Mouse (Mus musculus): ENCODE data around the gene Eif2b4. TPM values are rescaled to one million over a fixed set of nuclear protein-coding genes. Genes with fewer than 3 reads are reported as not detected.

Eif2b4 gene
- total RNA-seq, 2 experiments from 2014 or later: 39.0 to 44.2 TPM

DNA sequence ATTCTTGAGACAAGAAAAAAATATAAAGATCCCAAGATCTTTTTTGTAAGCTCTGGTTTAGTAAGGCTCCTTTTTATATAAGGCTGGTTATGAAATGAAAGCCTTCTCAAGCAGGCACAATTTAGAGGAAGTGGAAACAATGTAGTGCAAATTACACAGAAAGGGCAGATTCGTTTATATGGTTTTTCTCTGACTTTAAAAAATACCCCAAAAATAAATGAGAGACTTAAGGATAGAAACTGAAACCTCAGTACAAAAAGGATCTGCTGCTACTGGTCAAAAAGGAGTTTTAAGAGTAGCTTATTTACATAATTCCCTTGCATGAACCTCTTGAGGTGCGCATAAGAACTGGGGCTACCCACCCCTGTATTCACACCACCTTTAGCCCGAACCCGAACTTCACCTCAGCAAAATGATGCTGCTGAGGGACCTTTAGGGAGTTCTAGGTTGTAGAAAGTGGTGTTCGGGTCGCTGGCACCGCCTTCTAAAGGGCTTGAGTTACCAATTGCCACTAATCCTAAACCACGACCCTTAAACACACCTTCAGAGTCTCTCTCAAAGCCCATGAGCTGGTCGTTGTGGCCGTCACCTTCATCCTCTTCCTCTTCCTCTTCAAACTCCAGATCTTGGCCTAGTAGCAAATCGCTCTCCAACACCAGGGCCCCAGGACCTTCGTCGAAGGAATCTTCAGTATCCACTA, 8.0 kb upstream of the Eif2b4 start:
- intact Hi-C loops (cut with DNase I): loop anchor here (1.0 kb wide), 1 partner anchor 8 kb away; the partner anchor contains the start of genes Eif2b4 and Snx17
- no peak for DNase-seq (ENCODE audit: low spot score in 2 of 2)

- no peak for DNase-seq (ENCODE audit: low spot score in 2 of 2)
- intact Hi-C loops (cut with DNase I): no loop called here
Measured at GRCm38 (mm10) chr5:31200327-31200768, 7.1 kb upstream of the Eif2b4 start.

GRCm38 (mm10) chr5:31199893-31200292, 6.7 kb upstream of the Eif2b4 start:
- intact Hi-C loops (cut with DNase I): loop anchor here (10.0 kb wide), 1 partner anchor 245 kb away; no protein-coding TSS in a partner anchor
- DNase-seq (ENCODE audit: low spot score in 2 of 2): no peak

GRCm38 (mm10) chr5:31199321-31199892, 6.2 kb upstream of the Eif2b4 start:
- intact Hi-C loops (cut with DNase I): loop anchor here (10.0 kb wide), 1 partner anchor 245 kb away; no protein-coding TSS in a partner anchor
- no peak for DNase-seq (ENCODE audit: low spot score in 2 of 2)

DNA sequence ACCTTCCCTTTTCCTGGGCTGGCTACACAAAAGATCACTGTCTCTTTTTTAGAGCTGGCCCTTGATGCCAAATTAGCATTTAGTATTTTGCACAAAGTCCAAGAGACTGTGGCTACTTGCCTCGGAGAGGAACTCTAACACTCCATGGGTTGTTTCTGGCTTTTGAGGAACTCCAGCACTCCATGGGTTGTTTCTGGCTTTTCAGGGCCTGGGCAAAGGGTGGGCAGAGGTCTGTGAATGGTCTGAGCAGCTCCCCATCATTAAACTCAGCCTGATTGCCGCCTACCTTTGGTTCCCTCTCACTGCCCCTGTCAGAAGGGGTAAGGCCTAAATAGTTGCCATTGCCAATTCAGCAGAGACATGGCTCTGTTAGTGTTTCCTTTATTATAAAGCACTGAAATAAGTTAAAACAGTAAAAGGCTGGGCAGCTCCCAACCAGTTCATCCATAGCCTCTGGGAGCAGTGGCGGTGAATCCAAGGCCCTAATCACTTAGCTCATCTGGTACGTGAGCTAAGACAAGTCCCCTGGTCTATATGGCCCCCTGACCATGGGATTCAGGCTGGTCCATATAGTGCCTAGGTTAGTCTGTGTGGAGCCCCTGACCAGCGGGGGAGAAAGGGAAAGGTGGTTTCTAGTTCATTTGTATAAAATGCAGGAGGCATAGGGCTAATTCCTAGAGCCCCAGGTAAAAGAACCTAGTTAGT, 5.5 kb upstream of the Eif2b4 start:
- intact Hi-C loops (cut with DNase I): loop anchor here (10.0 kb wide), 1 partner anchor 244 kb away; no protein-coding TSS in a partner anchor
- DNase-seq (ENCODE audit: low spot score in 2 of 2): no peak

DNA sequence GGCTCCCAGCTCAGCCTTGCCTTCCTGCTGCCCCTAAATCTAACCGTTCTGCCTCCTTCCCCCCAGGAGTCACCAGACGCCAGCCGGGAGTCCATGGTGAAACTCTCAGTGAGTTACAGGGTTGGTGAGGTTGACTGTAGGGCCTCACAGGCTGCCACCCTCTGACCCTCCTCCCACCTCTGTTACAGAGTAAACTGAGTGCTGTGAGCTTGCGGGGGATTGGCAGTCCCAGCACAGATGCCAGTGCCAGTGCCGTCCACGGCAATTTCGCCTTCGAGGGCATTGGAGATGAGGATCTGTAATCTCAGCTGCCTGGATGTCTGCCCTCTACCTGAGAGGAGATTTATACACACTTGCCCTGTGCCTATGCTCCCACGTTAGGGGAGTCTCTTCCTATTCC, 4.9 kb upstream of the Eif2b4 start:
- DNase-seq (ENCODE audit: low spot score in 2 of 2): no peak
- intact Hi-C loops (cut with DNase I): loop anchor here (10.0 kb wide), 1 partner anchor 243 kb away; no protein-coding TSS in a partner anchor

GRCm38 (mm10) chr5:31197072-31197471, 3.8 kb upstream of the Eif2b4 start:
- intact Hi-C loops (cut with DNase I): loop anchor here (10.0 kb wide), 1 partner anchor 242 kb away; no protein-coding TSS in a partner anchor
- DNase-seq (ENCODE audit: low spot score in 2 of 2): no peak

- no peak for DNase-seq (ENCODE audit: low spot score in 2 of 2)
- intact Hi-C loops (cut with DNase I): loop anchor here (10.0 kb wide), 1 partner anchor 241 kb away; no protein-coding TSS in a partner anchor
Measured at GRCm38 (mm10) chr5:31196207-31196606, 3.0 kb upstream of the Eif2b4 start.

DNA sequence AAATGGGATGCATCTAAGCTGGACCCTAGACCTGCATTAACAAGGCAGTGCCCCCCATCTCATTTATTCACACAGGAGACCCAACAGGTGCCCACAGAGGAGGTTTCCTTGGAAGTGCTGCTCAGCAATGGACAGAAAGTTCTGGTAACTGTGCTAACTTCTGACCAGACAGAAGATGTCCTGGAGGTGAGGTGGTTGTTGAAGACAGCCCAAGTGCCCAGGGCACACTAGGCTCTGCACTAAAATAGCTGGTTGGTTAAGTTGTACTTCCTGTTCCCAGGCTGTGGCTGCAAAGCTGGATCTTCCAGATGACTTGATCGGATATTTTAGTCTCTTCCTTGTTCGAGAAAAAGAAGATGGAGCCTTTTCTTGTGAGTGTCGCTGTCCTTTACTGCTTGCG, 2.4 kb upstream of the Eif2b4 start:
- DNase-seq (ENCODE audit: low spot score in 2 of 2): peak in 1 of 2 experiments; percentile 31
- intact Hi-C loops (cut with DNase I): loop anchor here (10.0 kb wide), 1 partner anchor 241 kb away; no protein-coding TSS in a partner anchor

- no peak for DNase-seq (ENCODE audit: low spot score in 2 of 2)
- intact Hi-C loops (cut with DNase I): loop anchor here (10.0 kb wide), 1 partner anchor 240 kb away; no protein-coding TSS in a partner anchor
Measured at GRCm38 (mm10) chr5:31194486-31195485, 1.6 kb upstream of the Eif2b4 start.

DNA sequence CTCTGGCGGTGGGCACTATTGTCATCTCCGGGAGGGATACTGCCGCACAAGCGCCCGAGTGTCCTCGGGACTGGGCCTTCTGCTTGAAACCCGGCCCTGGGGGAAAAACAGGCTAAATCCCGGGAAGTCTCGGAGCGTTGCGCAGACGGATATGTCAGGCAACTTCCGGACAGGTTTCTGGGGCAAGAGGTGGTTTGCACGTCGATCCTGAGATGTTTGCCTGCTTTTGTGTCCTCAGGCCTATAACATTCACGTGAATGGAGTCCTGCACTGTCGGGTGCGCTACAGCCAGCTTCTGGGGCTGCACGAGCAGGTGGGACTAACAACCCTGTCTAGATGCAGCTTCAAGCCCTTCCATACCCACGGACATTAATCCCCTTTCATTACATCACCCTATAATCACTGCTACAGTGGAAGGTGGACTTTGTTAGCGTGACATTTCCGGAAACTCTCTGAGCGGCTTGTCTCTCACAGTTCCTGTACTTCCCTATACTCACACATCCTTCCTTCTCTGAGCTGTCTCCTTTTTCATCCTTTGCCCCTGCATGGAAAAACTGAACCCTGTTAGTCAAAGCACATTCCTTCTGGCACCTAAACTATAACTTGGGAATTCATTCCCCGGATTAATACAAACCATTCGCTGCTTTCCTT, 526 bp upstream of the Eif2b4 start:
- intact Hi-C loops (cut with DNase I): loop anchor here (1.0 to 10.0 kb wide), 3 partner anchors 8 to 239 kb away; partner anchors contain the start of gene Gtf3c2

DNA sequence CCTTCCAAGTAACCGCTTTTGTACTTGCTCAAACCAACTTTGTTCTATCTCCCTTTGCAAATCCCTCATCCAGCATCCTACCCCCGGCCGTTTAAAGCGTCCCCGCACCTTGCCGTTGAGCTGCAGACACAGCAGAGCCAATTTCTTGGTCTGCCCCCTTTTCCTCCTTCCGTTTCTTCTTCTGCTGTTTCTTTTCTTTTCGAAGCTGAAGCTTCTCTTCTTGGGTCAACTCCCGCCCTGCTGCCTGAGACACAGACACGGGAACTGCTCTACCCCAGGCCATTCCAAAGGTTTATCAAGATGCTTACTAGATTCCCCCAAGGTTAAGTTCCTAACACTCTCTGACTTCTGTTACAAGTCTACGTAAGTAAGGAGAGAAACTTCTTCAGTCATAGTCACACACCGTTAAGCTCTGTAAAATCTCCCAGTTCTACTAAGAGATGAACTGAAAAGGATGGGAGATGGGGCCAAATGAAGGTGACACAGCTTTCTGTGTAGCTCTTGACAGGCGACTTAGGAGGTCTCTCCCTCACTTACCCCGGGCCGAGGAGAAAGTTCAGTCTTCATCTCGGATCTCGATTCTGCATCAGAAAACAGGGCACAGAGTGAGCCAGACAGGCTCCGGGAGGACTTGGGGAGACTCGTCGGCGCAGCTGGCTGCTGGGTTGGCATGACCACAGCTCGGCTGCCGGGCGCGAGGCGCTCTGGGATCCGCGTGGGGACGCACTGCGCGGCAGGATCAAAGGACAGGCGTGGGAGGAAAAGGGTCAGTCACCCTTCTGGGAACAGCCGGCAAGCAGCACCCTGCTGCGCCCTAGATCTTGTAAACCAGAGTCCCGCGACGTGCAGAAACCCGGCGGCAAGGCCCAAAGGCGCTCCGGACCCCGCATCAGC, 938 bp downstream of the Eif2b4 start:
- intact Hi-C loops (cut with DNase I): loop anchor here (10.0 kb wide), 1 partner anchor 237 kb away; no protein-coding TSS in a partner anchor
- no peak for DNase-seq (ENCODE audit: low spot score in 2 of 2)

More for the DNA sequence above, 526 bp upstream of the Eif2b4 start:
- no peak for DNase-seq (ENCODE audit: low spot score in 2 of 2)

GRCm38 (mm10) chr5:31190201-31190600, 3.0 kb downstream of the Eif2b4 start:
- intact Hi-C loops (cut with DNase I): loop anchor here (10.0 kb wide), 1 partner anchor 235 kb away; no protein-coding TSS in a partner anchor
- no peak for DNase-seq (ENCODE audit: low spot score in 2 of 2)

- intact Hi-C loops (cut with DNase I): no loop called here
- DNase-seq (ENCODE audit: low spot score in 2 of 2): no peak
Measured at GRCm38 (mm10) chr5:31188223-31188840, 4.9 kb downstream of the Eif2b4 start.

DNA sequence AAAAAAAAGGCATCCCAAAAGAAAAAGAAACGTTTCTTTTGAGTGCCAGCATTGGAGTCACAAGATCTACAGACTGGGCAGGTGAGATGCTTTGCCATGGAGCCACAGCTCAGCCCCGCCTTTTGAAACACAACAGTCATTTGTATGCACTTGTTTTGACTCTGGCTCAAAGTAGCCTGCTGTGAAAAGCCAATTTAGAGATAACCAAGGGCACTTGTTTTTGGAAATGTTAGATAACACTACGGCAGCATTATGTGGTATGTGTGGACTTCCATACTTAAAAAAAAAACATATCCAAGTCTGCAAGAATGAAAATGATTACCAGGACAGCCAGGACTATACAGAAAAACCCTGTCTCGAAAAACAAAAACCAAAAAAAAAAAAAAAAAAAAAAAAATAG, 9.6 kb downstream of the Eif2b4 start:
- DNase-seq (ENCODE audit: low spot score in 2 of 2): no peak
- intact Hi-C loops (cut with DNase I): no loop called here

GRCm38 (mm10) chr5:31181183-31181770, 12.0 kb downstream of the Eif2b4 start:
- intact Hi-C loops (cut with DNase I): no loop called here
- no peak for DNase-seq (ENCODE audit: low spot score in 2 of 2)
